Mouse (Mus musculus): ENCODE data around the gene Rnpc3.
"Not testable (repeated sequence)": the region's sequence is repeated elsewhere in the genome, so short reads cannot be mapped to it uniquely, and the experiment has no call there.

Gene Rnpc3

GRCm38 (mm10) chr3:113629606-113630359, at the start of gene Rnpc3:
TSS of gene Rnpc3 (minus strand) at chr3:113630149.
- DNase-seq (ENCODE audit: low spot score): peak; percentile 88

- DNase-seq (ENCODE audit: low spot score): no peak
These were observed 27.0 kb upstream of the Rnpc3 start for GRCm38 (mm10) chr3:113656940-113657339.

DNA sequence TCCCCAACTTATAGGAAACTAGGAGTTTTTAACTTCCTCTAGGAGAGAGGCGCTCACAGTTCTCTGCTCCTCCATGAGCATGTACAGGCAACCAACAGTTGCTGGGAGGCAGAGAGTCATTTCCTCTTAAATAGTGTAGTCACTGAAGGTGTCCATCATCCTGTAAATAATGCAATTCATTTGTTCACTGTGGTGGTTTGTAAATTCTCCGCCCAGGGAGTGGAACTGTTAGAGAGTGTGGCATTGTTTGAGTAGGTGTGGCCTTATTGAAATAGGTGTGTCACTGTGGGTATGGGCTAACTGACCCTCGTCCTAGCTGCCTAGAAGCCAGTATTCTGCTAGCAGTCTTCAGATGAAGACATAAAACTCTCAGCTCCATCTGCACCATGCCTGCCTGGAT, 24.4 kb upstream of the Rnpc3 start:
- no peak for DNase-seq (ENCODE audit: low spot score)

- DNase-seq (ENCODE audit: low spot score): not testable (repeated sequence)
These were observed 21.4 kb upstream of the Rnpc3 start for GRCm38 (mm10) chr3:113651386-113651785.

DNA sequence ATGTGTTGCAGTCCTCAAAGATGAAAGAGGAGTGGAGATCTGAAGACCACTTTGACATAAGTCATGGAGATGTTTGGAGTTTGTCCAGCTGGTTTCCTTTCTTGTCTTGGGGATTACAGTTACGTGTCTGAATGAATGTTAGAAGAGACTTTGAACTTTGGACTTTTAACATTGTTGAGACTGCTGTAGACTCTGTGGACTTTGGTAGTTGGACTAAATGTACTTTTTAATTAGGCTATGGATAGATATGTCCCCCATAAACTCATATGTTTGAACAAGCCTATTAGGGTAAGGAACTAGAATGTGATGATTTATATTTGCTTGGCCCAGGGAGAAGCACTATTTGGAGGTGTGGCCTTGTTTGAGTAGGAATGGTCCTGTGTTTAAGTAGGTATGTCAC, 9.6 kb upstream of the Rnpc3 start:
- no peak for DNase-seq (ENCODE audit: low spot score)

- no peak for DNase-seq (ENCODE audit: low spot score)
These were observed 4.3 kb upstream of the Rnpc3 start for GRCm38 (mm10) chr3:113634220-113634619.

DNA sequence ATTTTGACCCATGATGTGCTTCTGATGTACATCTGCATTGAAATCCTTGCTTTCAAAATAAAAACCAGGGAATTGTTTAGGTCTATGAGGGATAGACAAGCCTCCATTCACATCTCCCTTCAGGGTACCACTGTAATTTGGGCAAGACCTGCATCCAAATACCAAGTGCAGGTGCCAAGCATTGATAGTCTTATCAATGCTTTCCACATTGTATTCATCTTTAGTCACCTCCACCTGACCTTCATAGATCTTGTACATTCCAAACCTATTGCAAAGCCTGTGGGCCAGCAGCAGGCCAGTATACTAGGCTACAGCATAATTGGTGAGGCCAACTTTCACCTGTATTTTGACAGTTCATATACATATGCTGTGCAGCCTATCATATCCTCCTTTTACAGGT, 1.7 kb upstream of the Rnpc3 start:
- no peak for DNase-seq (ENCODE audit: low spot score)

DNA sequence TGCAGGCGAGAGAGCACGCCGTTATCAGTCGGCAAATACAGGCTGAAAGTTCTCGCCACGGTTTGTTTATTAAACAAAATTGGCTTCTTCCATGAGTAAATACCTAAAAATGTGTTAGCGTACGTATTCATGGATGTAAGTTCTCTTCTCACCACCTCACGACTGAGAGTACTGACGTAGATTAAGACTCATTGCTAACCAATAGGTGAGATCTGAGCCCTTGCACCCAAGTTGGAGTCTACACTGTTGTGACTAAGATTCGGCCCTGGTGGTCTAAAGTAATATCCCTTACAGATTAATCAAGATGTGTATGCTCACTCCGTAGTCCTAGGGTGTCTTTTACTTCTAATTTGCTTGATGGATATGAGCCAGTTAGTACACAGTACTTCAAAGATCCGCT, 615 bp upstream of the Rnpc3 start:
- DNase-seq (ENCODE audit: low spot score): peak; percentile 8

DNA sequence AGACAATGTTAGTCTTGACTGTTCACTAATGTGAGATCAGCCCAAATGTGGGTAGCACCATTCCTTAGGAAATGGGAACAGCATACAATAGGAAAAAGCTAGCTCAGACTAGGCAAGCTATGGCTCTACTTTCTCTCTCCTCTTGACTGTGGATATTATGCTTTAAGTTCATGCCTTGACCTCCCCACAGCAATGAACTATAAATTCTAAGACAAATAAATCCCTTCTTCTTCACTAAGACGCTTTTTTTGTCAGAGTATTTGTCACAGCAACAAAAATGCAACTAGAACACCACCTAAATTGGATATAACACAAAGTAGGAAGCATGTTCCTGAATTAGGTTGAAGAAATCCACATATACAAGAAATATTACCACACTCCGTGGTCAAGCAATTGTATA, 23.4 kb downstream of the Rnpc3 start, which contains the start of gene Amy1:
Gene Amy1, minus strand, starts transcription at position 101 of the 400 bp plus-strand sequence.
- no peak for DNase-seq (ENCODE audit: low spot score)

- DNase-seq (ENCODE audit: low spot score): no peak
These were observed 39.1 kb downstream of the Rnpc3 start for GRCm38 (mm10) chr3:113590844-113591243.

- no peak for DNase-seq (ENCODE audit: low spot score)
These were observed 55.4 kb downstream of the Rnpc3 start for GRCm38 (mm10) chr3:113574578-113574977.

GRCm38 (mm10) chr3:113574138-113574537, 55.8 kb downstream of the Rnpc3 start:
- DNase-seq (ENCODE audit: low spot score): no peak

DNA sequence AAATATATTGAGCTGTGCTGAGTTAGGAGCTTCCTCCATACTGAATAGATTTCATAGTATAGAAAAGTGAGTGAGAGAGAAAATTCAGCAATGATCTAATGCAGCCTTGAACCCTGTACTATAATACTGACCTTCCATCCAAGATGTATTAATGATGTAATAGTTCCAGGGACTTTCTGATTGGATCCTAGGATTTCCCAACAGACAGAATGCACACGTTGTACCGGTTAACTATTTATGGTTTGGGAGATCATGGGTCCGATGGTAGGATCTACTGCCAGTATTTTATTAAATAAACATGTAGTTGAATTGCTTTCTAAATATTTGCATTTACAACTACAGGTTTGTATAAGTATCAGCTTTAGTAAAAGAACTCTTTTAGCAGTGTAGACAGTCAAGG, 57.8 kb downstream of the Rnpc3 start:
- DNase-seq (ENCODE audit: low spot score): no peak

Measured in left cerebral cortex, adult 11 months (tissue).